Comparison of ENCODE assay signal across 19 mouse cellular contexts in the genomic region with DNA sequence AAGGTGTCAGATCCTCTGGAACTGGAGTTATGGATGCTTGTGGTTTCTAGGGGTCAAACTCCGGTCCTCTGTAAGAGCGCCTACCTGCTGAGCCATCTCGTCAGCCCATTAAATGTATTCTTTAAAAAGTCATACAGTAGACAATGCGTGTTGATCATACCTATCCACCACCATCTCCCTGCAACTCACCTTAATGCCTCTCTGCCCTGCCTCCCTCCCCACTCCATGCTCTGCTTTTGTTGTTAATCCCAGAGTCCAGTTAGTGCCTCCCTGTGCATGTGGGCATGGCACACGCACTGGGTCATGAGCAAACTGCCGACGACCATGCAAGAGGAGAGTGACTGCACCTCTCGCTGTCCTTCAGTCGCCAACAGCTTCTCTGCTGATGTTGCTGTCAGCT. TPM values are rescaled to one million over a fixed set of nuclear protein-coding genes. Genes with fewer than 3 reads are reported as not detected.
A peak's percentile ranks its signal among the peaks of the same experiment; 100 is the strongest.
DNase-seq lines count a peak whose midpoint lies in the region; ATAC-seq and TF ChIP-seq lines count a peak whose summit lies in the region.
"Had no signal": no experiment of that assay in that cellular context is flagged by ENCODE, and none has a peak within 500 bp of the region (broad histone marks: within the 10 kb centered on the region; RNA-seq: fewer than 3 reads in every experiment).

No protein-coding gene starts in this region.

- no peak overlapping the region for H3K4me3 ChIP-seq in heart, embryonic 10.5 days
- no peak overlapping the region for H3K4me3 ChIP-seq in heart, postnatal 0 days (ENCODE audit: low read depth, low read length)
- no peak overlapping the region for H3K4me3 ChIP-seq in liver, adult 2 months (ENCODE audit: insufficient read depth, low read depth, low read length)
- H3K4me3 ChIP-seq in liver, embryonic 12.5 days: no peak overlapping the region
- H3K4me3 ChIP-seq: embryonic facial prominence, embryonic 13.5 days; forebrain, embryonic 13.5 days had no signal

- no peak for TF ChIP-seq CTCF in heart, postnatal 0 days (IDR thresholded peaks at IDR 0.05; ENCODE audit: low read depth)
- TF ChIP-seq CTCF in liver, adult 2 months (IDR thresholded peaks at IDR 0.05; ENCODE audit: low read depth, low read length): no peak

- no peaks in the 10 kb centered on the region for H3K27me3 ChIP-seq in heart, embryonic 10.5 days (ENCODE audit: insufficient read depth, poor library complexity, severe bottlenecking)
- no peaks in the 10 kb centered on the region for H3K27me3 ChIP-seq in heart, postnatal 0 days (ENCODE audit: control insufficient read depth, insufficient read depth, low read length)
- H3K27me3 ChIP-seq in liver, adult 2 months (ENCODE audit: control insufficient read depth, insufficient read depth, low read length): no peaks in the 10 kb centered on the region
- H3K27me3 ChIP-seq in liver, embryonic 12.5 days (replicated peaks): no peaks in the 10 kb centered on the region
- H3K27me3 ChIP-seq: embryonic facial prominence, embryonic 13.5 days; forebrain, embryonic 13.5 days had no signal

- no peak for TF ChIP-seq POLR2A in liver, adult 2 months (IDR thresholded peaks at IDR 0.05; ENCODE audit: extremely low read depth, insufficient read depth, low read length)

- no peak overlapping the region for H3K27ac ChIP-seq in heart, embryonic 10.5 days
- H3K27ac ChIP-seq in heart, postnatal 0 days (ENCODE audit: low read depth): peak overlapping the region; percentile 13; the same call in 1 of the 2 replicates
- no peak overlapping the region for H3K27ac ChIP-seq in liver, adult 2 months (replicated peaks; ENCODE audit: insufficient read depth, low read depth, low read length)
- H3K27ac ChIP-seq in liver, embryonic 12.5 days: no peak overlapping the region
- H3K27ac ChIP-seq: embryonic facial prominence, embryonic 13.5 days; forebrain, embryonic 13.5 days; hindbrain, postnatal 0 days had no signal

- 86% methylated on average over 9 of the region's 9 CpGs for whole genome bisulfite sequencing in heart, embryonic 10.5 days
- WGBS in heart, postnatal 0 days: 72% methylated on average over 9 of the region's 9 CpGs
- WGBS in liver, adult 2 months: 78% methylated on average over 9 of the region's 9 CpGs
- WGBS in liver, embryonic 12.5 days (ENCODE audit: insufficient replicate concordance): 76% methylated on average over 9 of the region's 9 CpGs

- H3K4me2 ChIP-seq in heart, postnatal 0 days (ENCODE audit: low read depth, low read length): no peak overlapping the region
- no peak overlapping the region for H3K4me2 ChIP-seq in liver, embryonic 12.5 days
- H3K4me2 ChIP-seq: embryonic facial prominence, embryonic 13.5 days; forebrain, embryonic 13.5 days had no signal

- H3K79me2 ChIP-seq in liver, adult 2 months (ENCODE audit: control insufficient read depth, insufficient read depth, low read length): peaks cover 53% of the 10 kb centered on the region

- no peak for TF ChIP-seq EP300 in heart, postnatal 0 days (IDR thresholded peaks at IDR 0.05; ENCODE audit: low read depth)

- no peak overlapping the region for H3K9ac ChIP-seq in heart, postnatal 0 days (replicated peaks; ENCODE audit: low read depth, low read length)
- no peak overlapping the region for H3K9ac ChIP-seq in liver, adult 2 months (ENCODE audit: low read depth, low read length)
- no peak overlapping the region for H3K9ac ChIP-seq in liver, embryonic 12.5 days
- H3K9ac ChIP-seq: embryonic facial prominence, embryonic 13.5 days; forebrain, embryonic 13.5 days; forebrain, postnatal 0 days had no signal

- no peaks in the 10 kb centered on the region for H3K9me3 ChIP-seq in heart, embryonic 10.5 days
- no peaks in the 10 kb centered on the region for H3K9me3 ChIP-seq in heart, postnatal 0 days (replicated peaks; ENCODE audit: control insufficient read depth, low read length)
- H3K9me3 ChIP-seq in liver, embryonic 12.5 days (replicated peaks): no peaks in the 10 kb centered on the region
- H3K9me3 ChIP-seq: embryonic facial prominence, embryonic 13.5 days; forebrain, embryonic 13.5 days had no signal

- intact Hi-C loops in heart, postnatal 14 days (cut with DNase I): no loop called here

- no peak for ATAC-seq in heart, postnatal 0 days (ENCODE audit: insufficient read depth, low read depth)
- ATAC-seq in liver, embryonic 12.5 days: no peak
- ATAC-seq: CD4-positive, CD25-positive, alpha-beta regulatory T cell, adult 4 months; forebrain, embryonic 13.5 days; forebrain, postnatal 0 days; hindbrain, postnatal 0 days had no signal

- peak; percentile 84 for DNase-seq in heart, adult 11 months
- no peak for DNase-seq in heart, embryonic 10.5 days (ENCODE audit: low spot score)
- DNase-seq in heart, postnatal 0 days (ENCODE audit: low spot score): no peak
- no peak for DNase-seq in heart, postnatal 14 days
- DNase-seq in liver, adult 2 months (ENCODE audit: extremely low read depth, low read depth, low spot score): peak; percentile 32
- peak; percentile 67 for DNase-seq in ZHBTc4 (ENCODE audit: low read depth, low spot score)
- DNase-seq: adrenal gland, postnatal 25 days; B cell, adult 2 months; cerebellum, adult 18-20 months; cerebellum, adult 9-11 months; cerebellum, postnatal 36 days; forebrain, postnatal 0 days; gastrocnemius, postnatal 14 days; heart, postnatal 36 days had no signal

- H3K4me1 ChIP-seq in heart, embryonic 10.5 days: peaks cover 43% of the 10 kb centered on the region
- H3K4me1 ChIP-seq in heart, postnatal 0 days (ENCODE audit: control insufficient read depth, insufficient read depth): peaks cover 28% of the 10 kb centered on the region
- H3K4me1 ChIP-seq in liver, adult 2 months (ENCODE audit: control insufficient read depth, insufficient read depth, low read length): peaks cover 17% of the 10 kb centered on the region
- H3K4me1 ChIP-seq in liver, embryonic 12.5 days: peaks cover 32% of the 10 kb centered on the region

- peaks cover 13% of the 10 kb centered on the region for H3K36me3 ChIP-seq in heart, embryonic 10.5 days
- no peaks in the 10 kb centered on the region for H3K36me3 ChIP-seq in heart, postnatal 0 days (replicated peaks; ENCODE audit: control insufficient read depth, insufficient read depth, low read length)
- no peaks in the 10 kb centered on the region; the same call in 1 of the 2 replicates for H3K36me3 ChIP-seq in liver, adult 2 months (ENCODE audit: control insufficient read depth, insufficient read depth, low read length)
- H3K36me3 ChIP-seq in liver, embryonic 12.5 days: peaks cover 17% of the 10 kb centered on the region

RNA-seq across cellular contexts. Expression of gene Gsk3b, which starts 21.2 kb away (rescaled TPM):
- polyA plus RNA-seq in heart, embryonic 10.5 days (2016; fragmentation: Nextera tagmentation; extraction: Ambion mirVana): 39.3 and 47.8 TPM in 2 replicates
- 37.4 and 40.8 TPM in 2 replicates for total RNA-seq in heart, postnatal 0 days (2014; rRNA removed; ENCODE audit: low replicate concordance)
- polyA plus RNA-seq in heart, postnatal 0 days (2015; fragmentation: Nextera tagmentation; extraction: Ambion mirVana): 31.3 and 31.5 TPM in 2 replicates
- total RNA-seq in heart, postnatal 14 days (2021): 10 to 100 TPM; 54.5 to 55.3 TPM
- 11.8 and 13.4 TPM in 2 replicates for total RNA-seq in liver, adult 2 months (2014; rRNA removed)
- 4.8 and 5.8 TPM in 2 replicates for polyA plus RNA-seq in liver, adult 2 months (2012; rRNA removed)
- polyA plus RNA-seq in liver, embryonic 12.5 days (2016; fragmentation: Nextera tagmentation; extraction: Ambion mirVana): 17.4 and 18.1 TPM in 2 replicates

Comparison
In these comparisons a context has a peak if more than half of its experiments do, and no peak if none do; other contexts are left out.
1. DNase-seq: peak in heart, adult 11 months (single experiment), liver, adult 2 months (single experiment) and ZHBTc4 (single experiment); none in heart, embryonic 10.5 days (single experiment), heart, postnatal 0 days (single experiment) and heart, postnatal 14 days (0 of 2).